In genomic region chr4:104122364-104122763, GRCm38 (mm10) we compare ENCODE assay signal across 23 mouse cellular contexts.
DNase-seq lines count a peak whose midpoint lies in the region; ATAC-seq and TF ChIP-seq lines count a peak whose summit lies in the region.
"Had no signal": no experiment of that assay in that cellular context is flagged by ENCODE, and none has a peak within 500 bp of the region (broad histone marks: within the 10 kb centered on the region; RNA-seq: fewer than 3 reads in every experiment).

No protein-coding gene starts in this region.

- H3K4me1 ChIP-seq in kidney, postnatal 0 days (replicated peaks; ENCODE audit: insufficient read depth, low read length) = no peaks in the 10 kb centered on the region
- H3K4me1 ChIP-seq in stomach, postnatal 0 days (replicated peaks; ENCODE audit: control insufficient read depth, insufficient read depth) = no peaks in the 10 kb centered on the region
- H3K4me1 ChIP-seq: embryonic facial prominence, embryonic 15.5 days; forebrain, embryonic 10.5 days; heart, embryonic 10.5 days; hindbrain, embryonic 13.5 days had no signal

- no peaks in the 10 kb centered on the region for H3K36me3 ChIP-seq in kidney, postnatal 0 days (ENCODE audit: insufficient read depth, low read length)
- H3K36me3 ChIP-seq in stomach, postnatal 0 days (ENCODE audit: control insufficient read depth, insufficient read depth, low read length) = no peaks in the 10 kb centered on the region
- H3K36me3 ChIP-seq: embryonic facial prominence, embryonic 15.5 days; forebrain, embryonic 10.5 days; heart, embryonic 10.5 days; hindbrain, embryonic 13.5 days had no signal

- DNase-seq in kidney, postnatal 0 days (ENCODE audit: low spot score) = peak; percentile 27
- DNase-seq in kidney, postnatal 25 days = no peak
- DNase-seq in layer of hippocampus, adult 2 months (ENCODE audit: low spot score in 2 of 2) = no peak
- no peak for DNase-seq in layer of hippocampus, postnatal 25 days (ENCODE audit: extremely low spot score in 1 of 2, low spot score in 1 of 2)
- peak; percentile 69 for DNase-seq in brain, adult 2 months (ENCODE audit: low read depth, low spot score)
- no peak for DNase-seq in stomach, postnatal 0 days (ENCODE audit: low spot score)
- DNase-seq in thymus, postnatal 10 days (ENCODE audit: low spot score in 2 of 2) = no peak
- DNase-seq: adrenal gland, postnatal 14 days; cerebellum, adult 18-20 months; cerebellum, adult 9-11 months; embryo, embryonic 11 days; gastrocnemius, postnatal 10 days; heart, adult 18-20 months; heart, postnatal 4 days had no signal

- no peak for TF ChIP-seq EP300 in stomach, postnatal 0 days (optimal IDR thresholded peaks at IDR 0.05)

- no peak for ATAC-seq in kidney, postnatal 0 days (replicated peaks; ENCODE audit: low FRiP score, low read depth)
- no peak for ATAC-seq in stomach, postnatal 0 days (ENCODE audit: low FRiP score, low TSS enrichment)
- ATAC-seq: activated CD4-positive, CD25-positive, alpha-beta regulatory T cell, adult 4 months; forebrain, embryonic 14.5 days; Patski had no signal

- whole genome bisulfite sequencing in kidney, postnatal 0 days = 63% methylated on average over 1 of the region's 1 CpGs
- WGBS in stomach, postnatal 0 days = 53% methylated on average over 1 of the region's 1 CpGs

- no peak overlapping the region for H3K4me3 ChIP-seq in kidney, postnatal 0 days (replicated peaks; ENCODE audit: low read depth, low read length)
- no peak overlapping the region for H3K4me3 ChIP-seq in layer of hippocampus, adult 2 months
- no peak overlapping the region for H3K4me3 ChIP-seq in stomach, postnatal 0 days (ENCODE audit: low read depth, low read length)
- H3K4me3 ChIP-seq: embryonic facial prominence, embryonic 15.5 days; erythroblast, embryonic 14.5 days; forebrain, embryonic 10.5 days; heart, embryonic 10.5 days; hindbrain, embryonic 13.5 days had no signal

- peak; percentile 26; the same call in 1 of the 2 replicates for TF ChIP-seq CTCF in kidney, postnatal 0 days (IDR thresholded peaks at IDR 0.05; ENCODE audit: low read depth)
- TF ChIP-seq CTCF in layer of hippocampus, adult 2 months (conservative IDR thresholded peaks at IDR 0.05) = peak; percentile 62
- peak; percentile 29 for TF ChIP-seq CTCF in stomach, postnatal 0 days (IDR thresholded peaks at IDR 0.05; ENCODE audit: low read depth)

- no peak overlapping the region for H3K27ac ChIP-seq in kidney, postnatal 0 days
- H3K27ac ChIP-seq in layer of hippocampus, adult 2 months = no peak overlapping the region; the same call in 1 of the 2 replicates
- no peak overlapping the region for H3K27ac ChIP-seq in stomach, postnatal 0 days (replicated peaks)
- H3K27ac ChIP-seq: embryonic facial prominence, embryonic 15.5 days; forebrain, embryonic 10.5 days; heart, embryonic 10.5 days; hindbrain, embryonic 13.5 days had no signal

- no peak overlapping the region for H3K9ac ChIP-seq in kidney, postnatal 0 days (ENCODE audit: low read depth, low read length)
- no peak overlapping the region for H3K9ac ChIP-seq in stomach, postnatal 0 days (ENCODE audit: low read length)
- H3K9ac ChIP-seq: embryonic facial prominence, embryonic 15.5 days; hindbrain, embryonic 13.5 days had no signal

- no peaks in the 10 kb centered on the region for H3K27me3 ChIP-seq in kidney, postnatal 0 days (ENCODE audit: insufficient read depth, low read length)
- no peaks in the 10 kb centered on the region for H3K27me3 ChIP-seq in stomach, postnatal 0 days (ENCODE audit: control insufficient read depth, insufficient read depth, low read length)
- H3K27me3 ChIP-seq: CH12.LX; embryonic facial prominence, embryonic 15.5 days; hindbrain, embryonic 13.5 days; Patski had no signal

- H3K4me2 ChIP-seq in kidney, postnatal 0 days (ENCODE audit: low read length) = no peak overlapping the region
- no peak overlapping the region for H3K4me2 ChIP-seq in stomach, postnatal 0 days (replicated peaks; ENCODE audit: low read depth)
- H3K4me2 ChIP-seq: embryonic facial prominence, embryonic 15.5 days; hindbrain, embryonic 13.5 days had no signal

- no peaks in the 10 kb centered on the region for H3K9me3 ChIP-seq in kidney, postnatal 0 days (replicated peaks; ENCODE audit: low read length)
- no peaks in the 10 kb centered on the region for H3K9me3 ChIP-seq in stomach, postnatal 0 days (ENCODE audit: control insufficient read depth, low read length)
- H3K9me3 ChIP-seq: embryonic facial prominence, embryonic 15.5 days; forebrain, embryonic 10.5 days; heart, embryonic 10.5 days; hindbrain, embryonic 13.5 days had no signal

Comparison
In these comparisons a context has a peak if more than half of its experiments do, and no peak if none do; other contexts are left out.
1. DNase-seq: peak in kidney, postnatal 0 days (single experiment) and brain, adult 2 months (single experiment); none in kidney, postnatal 25 days (0 of 2), layer of hippocampus, adult 2 months (0 of 2), layer of hippocampus, postnatal 25 days (0 of 2), stomach, postnatal 0 days (single experiment) and thymus, postnatal 10 days (0 of 2).
2. Peak in every context shown above with its lines, with median percentiles within 50 percentile points of each other: CTCF ChIP-seq.